Mouse (Mus musculus) T-helper 2 cell (primary cell): ENCODE measurements around the gene Zc3h10.
"Not testable (repeated sequence)": the region's sequence is repeated elsewhere in the genome, so short reads cannot be mapped to it uniquely, and the experiment has no call there.

ENCODE experiments used
- in situ Hi-C: fragments of 300-600 bp; cut with MboI, MseI; formaldehyde crosslinking; loops from one replicate; pipeline ENCODE4 v1.15.1; 2025; ENCODE audit warnings: high pct_unique_total_duplicates

Gene Zc3h10

GRCm38 (mm10) chr10:128555567-128555966 is 8.0 kb upstream of the Zc3h10 start:
- in situ Hi-C loops, result not testable (repeated sequence)

- in situ Hi-C loops, result not testable (repeated sequence)
Measured at GRCm38 (mm10) chr10:128550144-128550823, 2.7 kb upstream of the Zc3h10 start.

- in situ Hi-C loops, result not testable (repeated sequence)
Measured at GRCm38 (mm10) chr10:128549682-128550057, 2.1 kb upstream of the Zc3h10 start.

GRCm38 (mm10) chr10:128548947-128549681 is 1.5 kb upstream of the Zc3h10 start, which contains the start of gene Rpl41:
Gene Rpl41, minus strand, starts transcription at chr10:128549305.
- in situ Hi-C loops, result no loop called here

DNA sequence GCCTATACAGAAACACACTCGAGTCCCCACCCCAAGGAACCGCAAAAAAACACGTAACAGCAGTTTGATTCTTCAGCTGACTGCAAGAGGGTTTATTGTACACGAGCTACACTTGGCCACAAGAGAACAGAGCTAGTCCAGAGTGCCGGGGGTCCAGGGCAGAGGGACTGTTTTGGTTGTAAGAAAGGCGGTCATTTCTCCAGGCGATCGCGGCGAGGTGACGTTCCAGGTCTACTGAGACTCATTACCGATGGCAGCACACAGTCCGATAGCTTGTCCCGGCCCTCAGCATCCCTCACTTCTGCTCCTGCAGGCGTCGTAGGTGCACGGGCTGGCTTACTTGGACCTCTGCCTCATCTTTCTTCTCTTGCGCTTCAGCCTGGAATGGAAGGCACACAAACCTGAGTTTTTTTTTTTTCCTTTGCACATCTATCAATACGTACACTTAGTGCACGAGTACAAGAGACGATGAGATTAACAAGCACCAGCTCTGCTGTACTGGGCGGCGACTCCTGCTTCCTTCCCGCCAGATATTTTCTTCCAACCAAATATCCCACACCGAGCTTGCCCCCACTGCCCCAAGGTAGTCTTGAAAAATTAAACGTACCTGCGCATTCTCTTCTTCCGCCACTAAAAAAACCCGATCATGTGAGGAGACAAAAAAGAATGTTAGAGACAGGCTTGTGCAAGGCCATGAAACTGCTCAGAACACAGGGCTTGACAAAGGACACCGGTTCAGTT is 647 bp upstream of the Zc3h10 start:
- in situ Hi-C loops, result not testable (repeated sequence)

GRCm38 (mm10) chr10:128546787-128547186 is 787 bp downstream of the Zc3h10 start:
- in situ Hi-C loops, result no loop called here

- in situ Hi-C loops, result no loop called here
Measured at GRCm38 (mm10) chr10:128546361-128546760, 1.2 kb downstream of the Zc3h10 start.

GRCm38 (mm10) chr10:128545570-128545898 is 2.0 kb downstream of the Zc3h10 start:
- in situ Hi-C loops, result no loop called here

DNA sequence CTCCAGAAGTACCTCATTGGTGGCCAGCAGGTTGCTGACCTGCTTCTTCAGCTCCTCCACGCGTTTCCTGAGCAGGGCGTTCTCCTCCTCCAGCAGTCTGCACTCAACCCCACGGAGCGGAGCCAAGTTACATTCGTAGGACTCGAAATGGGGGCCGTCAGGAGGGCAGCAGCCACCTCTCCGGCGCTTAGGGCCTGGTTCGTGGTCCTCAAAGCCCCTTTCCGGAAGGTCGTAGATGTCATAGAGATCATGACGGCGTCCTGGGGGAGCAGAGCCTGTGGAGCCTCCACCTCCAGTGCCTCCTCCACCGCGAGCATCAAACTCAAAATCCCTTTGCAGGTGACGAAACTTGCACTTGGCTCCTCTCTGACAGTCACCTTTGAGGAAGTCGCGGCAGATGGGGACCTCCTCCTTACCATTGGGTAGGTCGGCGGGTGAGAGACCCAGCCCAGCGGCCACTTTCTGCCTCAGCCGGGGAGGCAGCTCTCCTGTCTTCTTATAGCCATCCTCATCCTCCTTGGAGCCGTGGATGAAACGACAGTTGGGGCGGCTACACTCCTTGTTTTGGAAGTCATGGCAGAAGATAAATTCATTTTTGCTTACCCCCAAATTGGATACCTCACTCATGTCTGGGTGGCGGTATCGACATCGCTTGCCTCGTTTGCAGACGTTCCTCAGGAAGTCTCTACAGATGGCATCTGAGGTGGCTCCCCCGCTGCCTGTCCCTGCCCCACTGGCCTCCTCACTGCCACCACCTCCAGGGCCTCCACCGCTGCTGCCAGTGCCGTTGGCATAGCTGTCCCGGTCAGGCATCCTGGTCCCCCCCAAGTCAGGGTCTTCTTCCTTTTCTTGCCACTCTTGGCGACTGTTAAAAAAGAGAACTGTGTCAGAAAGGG is 2.7 kb downstream of the Zc3h10 start:
- in situ Hi-C loops, result no loop called here

DNA sequence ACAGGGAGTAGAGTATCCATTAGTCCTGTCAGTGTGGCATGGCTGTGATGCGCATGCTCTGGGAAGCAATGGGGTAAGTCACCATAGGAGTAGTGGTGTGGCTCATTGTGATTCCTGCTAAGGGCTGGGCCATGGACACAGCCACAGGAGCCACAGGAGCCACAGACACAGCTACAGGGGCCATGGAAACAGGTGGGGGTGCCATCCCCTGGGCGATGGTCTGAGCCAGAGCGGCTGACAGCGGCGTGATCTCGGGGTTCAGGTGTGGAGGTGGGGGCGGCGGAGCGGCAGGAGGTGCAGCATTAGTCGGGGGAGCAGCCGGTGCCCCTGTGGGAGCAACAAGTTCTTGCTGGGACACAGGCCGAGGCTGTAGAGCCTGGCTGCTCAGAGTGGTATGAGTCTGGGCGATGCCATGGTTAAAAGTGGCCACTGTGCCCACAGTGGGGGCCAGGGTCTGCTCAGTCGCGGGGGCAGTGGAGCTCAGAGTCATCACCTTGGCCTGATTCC is 3.4 kb downstream of the Zc3h10 start:
- in situ Hi-C loops, result no loop called here

DNA sequence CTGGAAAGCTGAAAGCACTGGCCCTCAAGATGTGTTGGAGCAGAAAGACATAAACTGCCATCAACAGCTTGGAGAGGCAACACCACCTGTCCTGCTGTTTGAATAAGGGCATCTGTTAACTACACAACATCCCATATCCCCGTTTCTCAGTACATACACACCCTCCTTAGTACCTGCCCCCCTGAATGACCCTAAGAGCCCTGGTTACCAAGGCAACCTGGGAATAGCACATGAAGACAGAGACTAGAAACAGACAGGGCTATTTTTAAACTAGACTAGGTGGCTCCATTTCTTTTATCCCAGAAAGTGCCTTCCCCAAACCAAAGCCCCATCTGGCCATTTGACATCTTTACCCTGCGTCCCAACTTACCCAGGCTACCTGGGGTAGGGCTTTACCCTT is 4.5 kb downstream of the Zc3h10 start:
- in situ Hi-C loops, result no loop called here

DNA sequence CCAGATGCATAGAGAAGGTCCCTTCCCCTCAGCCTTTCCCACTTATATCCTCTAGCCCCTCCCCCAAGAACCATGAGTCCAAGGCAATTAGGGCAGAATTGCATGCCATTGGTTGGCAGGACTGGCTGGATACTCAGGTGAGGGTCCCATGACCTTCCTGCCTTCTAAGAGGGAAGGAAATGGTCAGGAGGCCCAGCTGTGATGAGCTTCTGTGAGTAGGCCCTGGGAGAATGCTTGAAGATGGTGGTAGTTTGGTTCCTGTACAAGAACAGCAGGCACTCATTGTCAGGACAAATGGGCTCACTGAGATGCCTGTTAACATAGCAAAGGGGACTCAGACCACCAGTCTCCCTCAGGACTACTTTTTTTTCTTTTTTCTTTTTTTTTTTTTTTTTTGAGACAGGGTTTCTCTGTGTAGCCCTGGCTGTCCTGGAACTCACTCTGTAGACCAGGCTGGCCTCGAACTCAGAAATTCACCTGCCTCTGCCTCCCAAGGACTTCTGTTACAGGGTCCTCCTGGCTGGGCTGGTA is 9.2 kb downstream of the Zc3h10 start:
- in situ Hi-C loops, result no loop called here

GRCm38 (mm10) chr10:128536266-128536940 is 11.2 kb downstream of the Zc3h10 start:
- in situ Hi-C loops, result no loop called here

DNA sequence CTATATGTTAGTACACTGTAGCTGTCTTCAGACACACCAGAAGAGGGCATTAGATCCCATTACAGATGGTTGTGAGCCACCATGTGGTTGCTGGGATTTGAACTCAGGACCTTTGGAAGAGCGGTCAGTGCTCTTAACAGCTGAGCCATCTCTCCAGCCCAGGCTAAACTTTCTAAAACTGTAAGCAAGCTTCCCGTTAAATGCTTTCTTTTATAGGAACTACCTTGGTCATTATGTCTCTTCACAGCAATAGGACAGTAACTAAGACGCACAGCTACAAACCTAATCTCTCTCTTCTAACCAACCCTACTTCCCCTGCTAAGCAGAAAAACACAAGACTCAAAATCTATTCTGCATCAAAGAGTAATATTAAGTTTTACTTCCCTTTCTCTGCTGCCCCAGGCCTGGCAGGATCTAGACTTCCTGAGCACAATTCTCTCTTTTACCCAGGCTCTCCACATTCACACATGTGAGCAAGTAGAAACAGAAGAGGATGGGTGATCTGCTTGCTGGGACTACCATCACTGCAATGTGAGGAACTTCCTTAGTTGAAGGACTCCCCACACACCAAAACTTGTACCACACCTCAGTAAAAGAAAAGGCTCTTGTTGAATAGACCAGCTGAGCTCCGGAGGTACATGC is 11.8 kb downstream of the Zc3h10 start:
- in situ Hi-C loops, result no loop called here

DNA sequence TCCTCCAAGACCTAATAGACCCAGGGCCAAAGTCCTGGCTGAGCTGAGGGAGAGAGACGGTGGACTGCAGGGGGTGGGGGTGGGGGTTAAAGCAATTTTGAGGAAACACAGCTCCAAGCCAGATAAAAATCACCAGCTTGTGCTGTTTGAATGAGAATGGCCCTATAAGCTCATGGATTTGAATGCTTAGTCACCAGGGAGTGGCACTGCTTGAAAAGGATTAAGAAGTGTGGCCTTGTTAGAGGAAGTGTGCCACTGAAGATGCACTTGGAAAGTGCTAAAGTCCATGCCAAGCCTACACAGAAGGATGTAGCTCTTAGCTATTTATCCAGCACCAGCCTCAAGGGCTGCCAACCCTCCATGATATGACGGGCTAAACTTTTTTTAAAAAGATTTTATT is 12.4 kb downstream of the Zc3h10 start:
- in situ Hi-C loops, result no loop called here

DNA sequence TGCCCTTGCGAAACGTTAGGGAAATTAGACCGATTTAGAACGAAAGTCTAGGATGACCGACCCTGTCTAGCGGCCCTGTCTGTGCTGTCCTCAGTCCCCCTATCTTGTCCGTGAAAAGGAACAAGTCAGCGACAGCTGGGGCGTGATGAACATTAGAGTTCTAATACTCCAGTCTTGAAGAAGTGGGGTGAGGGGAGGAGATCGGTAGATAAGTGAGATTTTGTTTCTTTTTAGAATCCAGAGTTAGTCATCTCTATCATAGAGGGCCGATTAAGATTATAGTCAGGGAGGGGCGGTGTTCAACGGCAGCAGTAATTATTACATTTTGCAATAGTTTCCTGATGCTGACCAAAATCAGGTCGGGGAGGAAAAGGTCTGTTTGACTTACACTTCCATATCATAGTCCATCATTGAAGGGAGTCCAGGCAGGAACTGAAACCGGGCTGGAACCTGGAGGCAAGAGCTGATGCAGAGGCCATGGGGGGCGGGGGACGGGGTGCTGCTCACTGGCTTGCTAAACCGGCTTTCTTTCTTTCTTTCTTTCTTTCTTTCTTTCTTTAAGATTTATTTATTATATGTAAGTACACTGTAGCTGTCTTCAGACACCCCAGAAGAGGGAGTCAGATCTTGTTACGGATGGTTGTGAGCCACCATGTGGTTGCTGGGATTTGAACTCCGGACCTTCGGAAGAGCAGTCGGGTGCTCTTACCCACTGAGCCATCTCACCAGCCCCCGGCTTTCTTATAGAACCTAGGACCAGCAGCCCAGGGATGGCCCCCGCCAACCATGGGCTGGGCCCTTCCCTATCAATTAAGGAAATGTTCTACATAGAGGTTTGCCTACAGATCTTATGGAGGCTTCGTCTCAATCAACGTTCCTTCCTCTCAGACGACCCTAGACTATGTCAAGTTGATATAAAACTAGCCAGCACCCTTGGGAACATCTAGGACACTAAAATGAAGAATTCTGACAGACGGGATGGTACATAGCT is 20.9 kb downstream of the Zc3h10 start:
- in situ Hi-C loops, result loop anchor here (5.0 kb wide), 1 partner anchor 34 kb away; the partner anchor contains the start of gene Myl6

- in situ Hi-C loops, result loop anchor here (5.0 kb wide), 1 partner anchor 33 kb away; the partner anchor contains the start of gene Myl6
Measured at GRCm38 (mm10) chr10:128525671-128526308, 21.8 kb downstream of the Zc3h10 start, which contains the start of gene Esyt1. Gene Esyt1, minus strand, starts transcription at chr10:128525871.
